Mouse (Mus musculus) spleen, adult 10 weeks (tissue): ENCODE data around the gene Usp17ld. TPM values are rescaled to one million over a fixed set of nuclear protein-coding genes. Genes with fewer than 3 reads are reported as not detected.

Experiments used
- polyA plus RNA-seq: library from polyadenylated mRNA; stranded (reverse); fragments of 350-450 nt; fragmentation: Illumina TruSeq; extraction: RNeasy Lipid Tissue Mini Kit (QIAGEN cat#74804); gene quantifications from one replicate; pipeline ENCODE4 v1.2.3, GENCODE M21; 2015; ENCODE audit warnings: low replicate concordance; ENCODE audit not compliant: insufficient read depth

Gene Usp17ld
- not detected for polyA plus RNA-seq

DNA sequence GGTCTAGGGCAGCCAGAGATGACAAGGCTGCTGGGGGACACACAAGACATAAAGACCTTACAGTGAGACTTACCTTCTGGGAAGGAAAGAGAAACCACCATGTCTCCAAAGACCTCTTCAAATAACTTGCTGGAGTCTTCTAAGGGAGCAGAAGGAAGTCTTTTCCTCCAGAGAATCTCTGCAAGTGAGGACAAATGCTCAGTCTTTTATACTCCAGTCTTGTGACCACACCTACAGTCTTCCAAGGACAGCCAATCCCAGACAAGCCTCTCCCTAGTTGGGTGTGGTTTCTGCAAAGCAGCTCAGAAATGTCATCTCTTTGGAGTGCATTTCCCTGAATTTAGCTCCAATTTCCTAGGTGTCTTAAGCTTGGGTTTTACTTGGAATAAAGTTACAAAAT lies at the start of gene Usp17ld:
Usp17ld (minus strand) TSS at position 101 of the 400 bp plus-strand sequence.

GRCm38 (mm10) chr7:103216696-103217095 lies 35.6 kb downstream of the Usp17ld start, which contains the start of gene Olfr594:
Olfr594 (plus strand) TSS chr7:103216996.

GRCm38 (mm10) chr7:103211562-103211961 lies 40.7 kb downstream of the Usp17ld start, which contains the start of gene Olfr593:
Olfr593 (plus strand) TSS chr7:103211862.

Other genes starting within 250 kb of the Usp17ld start
- gene Olfr582, start 214.5 kb downstream of the Usp17ld start, polyA plus RNA-seq, result not detected
- gene Olfr583, start 201.2 kb downstream of the Usp17ld start, polyA plus RNA-seq, result not detected
- gene Olfr584, start 170.6 kb downstream of the Usp17ld start, polyA plus RNA-seq, result not detected
- gene Olfr585, start 154.8 kb downstream of the Usp17ld start, polyA plus RNA-seq, result not detected
- gene Olfr586, start 126.9 kb downstream of the Usp17ld start, polyA plus RNA-seq, result not detected
- not detected for gene Olfr588-ps1, start 111.6 kb downstream of the Usp17ld start, polyA plus RNA-seq
- gene Olfr589, start 96.1 kb downstream of the Usp17ld start, polyA plus RNA-seq, result not detected
- gene Olfr591, start 74.2 kb downstream of the Usp17ld start, polyA plus RNA-seq, result not detected
- not detected for gene Olfr592, start 67.7 kb downstream of the Usp17ld start, polyA plus RNA-seq
- not detected for gene Olfr593, start 40.6 kb downstream of the Usp17ld start, polyA plus RNA-seq
- gene Olfr594, start 35.5 kb downstream of the Usp17ld start, polyA plus RNA-seq, result not detected
- not detected for gene Olfr596, start 53.1 kb upstream of the Usp17ld start, polyA plus RNA-seq
- not detected for gene Olfr597, start 63.8 kb upstream of the Usp17ld start, polyA plus RNA-seq
- gene Olfr598, start 71.1 kb upstream of the Usp17ld start, polyA plus RNA-seq, result not detected
- gene Olfr599, start 83.4 kb upstream of the Usp17ld start, polyA plus RNA-seq, result not detected
- gene Olfr600, start 97.2 kb upstream of the Usp17ld start, polyA plus RNA-seq, result not detected
- gene Olfr601, start 110.2 kb upstream of the Usp17ld start, polyA plus RNA-seq, result not detected
- gene Olfr603, start 133.7 kb upstream of the Usp17ld start, polyA plus RNA-seq, result not detected
- not detected for gene Usp17lc, start 162.6 kb upstream of the Usp17ld start, polyA plus RNA-seq
- not detected for gene Olfr605, start 192.9 kb upstream of the Usp17ld start, polyA plus RNA-seq
- gene Olfr606, start 196.5 kb upstream of the Usp17ld start, polyA plus RNA-seq, result not detected
- not detected for gene Olfr607, start 211.6 kb upstream of the Usp17ld start, polyA plus RNA-seq
- gene Olfr608, start 217.4 kb upstream of the Usp17ld start, polyA plus RNA-seq, result not detected
- not detected for gene Olfr609, start 245.6 kb upstream of the Usp17ld start, polyA plus RNA-seq